Mouse (Mus musculus): ENCODE measurements around the gene Mybbp1a. TPM values are rescaled to one million over a fixed set of nuclear protein-coding genes. Genes with fewer than 3 reads are reported as not detected.

The Mybbp1a gene
- polyA plus RNA-seq, 2 experiments: 110 to 127 TPM

DNA sequence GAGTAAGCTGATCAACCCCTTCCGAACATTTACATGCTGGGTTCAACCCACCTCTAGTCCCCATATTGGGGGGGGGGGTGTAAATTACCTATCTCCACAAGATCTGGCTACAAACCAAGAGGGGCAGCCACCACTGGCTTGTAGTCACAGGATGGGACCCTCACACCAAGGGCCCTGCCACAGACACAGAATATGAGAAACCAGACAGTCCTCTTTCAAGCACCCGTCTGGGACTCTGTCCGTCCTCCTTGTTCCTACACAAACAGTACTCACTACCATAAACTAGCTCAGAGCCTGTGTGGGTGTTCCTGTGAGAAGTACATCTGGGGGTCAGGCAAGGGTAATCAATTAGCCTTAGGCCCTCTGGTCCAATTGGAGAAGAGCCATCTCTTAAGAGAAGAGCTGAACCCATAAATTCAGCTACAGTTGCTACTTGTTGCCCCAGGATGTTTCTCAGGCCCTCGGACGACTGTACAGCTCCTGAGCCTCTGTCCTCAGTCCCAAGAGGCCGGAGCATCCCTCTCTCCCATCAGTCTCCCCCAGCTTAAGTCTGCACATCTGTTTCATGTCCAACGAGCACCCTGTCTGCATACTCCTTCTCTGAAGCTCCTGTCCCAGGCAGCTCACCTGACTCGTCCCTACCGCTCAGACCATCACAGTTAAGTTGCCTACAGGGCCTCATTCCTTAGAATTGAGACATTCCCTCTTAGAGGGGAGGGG, 32.5 kb upstream of the Mybbp1a start:
- Histone ChIP-seq H3K4me2 (replicated peaks; ENCODE audit: low read depth, low read length, severe bottlenecking) (peak overlapping the region; percentile 25), H3K4me3 (replicated peaks; ENCODE audit: low read length) (0 out of 2 replicates have a peak overlapping the region, but pooled peaks have one; percentile 0), H3K36me3 (ENCODE audit: control insufficient read depth, insufficient read depth, low read length) (no peaks in the 10 kb centered on the region), H3K27ac (replicated peaks; ENCODE audit: low read depth, low read length) (no peak overlapping the region), H3K9me3 (ENCODE audit: control insufficient read depth, low read length) (no peaks in the 10 kb centered on the region), H3K27me3 (ENCODE audit: control insufficient read depth, insufficient read depth, low read length) (no peaks in the 10 kb centered on the region), H3K9ac (ENCODE audit: low read depth, low read length, severe bottlenecking) (no peak overlapping the region), H3K4me1 (ENCODE audit: control insufficient read depth, insufficient read depth, low read length) (peaks cover 14% of the 10 kb centered on the region)
- TF ChIP-seq POLR2A (IDR thresholded peaks at IDR 0.05; ENCODE audit: borderline replicate concordance, extremely low read depth, insufficient read depth, insufficient read length): no peak
- ATAC-seq (ENCODE audit: low FRiP score, low read depth): no peak
- 26% methylated on average over 9 of the region's 9 CpGs for WGBS
- DNase-seq (ENCODE audit: low spot score): no peak

DNA sequence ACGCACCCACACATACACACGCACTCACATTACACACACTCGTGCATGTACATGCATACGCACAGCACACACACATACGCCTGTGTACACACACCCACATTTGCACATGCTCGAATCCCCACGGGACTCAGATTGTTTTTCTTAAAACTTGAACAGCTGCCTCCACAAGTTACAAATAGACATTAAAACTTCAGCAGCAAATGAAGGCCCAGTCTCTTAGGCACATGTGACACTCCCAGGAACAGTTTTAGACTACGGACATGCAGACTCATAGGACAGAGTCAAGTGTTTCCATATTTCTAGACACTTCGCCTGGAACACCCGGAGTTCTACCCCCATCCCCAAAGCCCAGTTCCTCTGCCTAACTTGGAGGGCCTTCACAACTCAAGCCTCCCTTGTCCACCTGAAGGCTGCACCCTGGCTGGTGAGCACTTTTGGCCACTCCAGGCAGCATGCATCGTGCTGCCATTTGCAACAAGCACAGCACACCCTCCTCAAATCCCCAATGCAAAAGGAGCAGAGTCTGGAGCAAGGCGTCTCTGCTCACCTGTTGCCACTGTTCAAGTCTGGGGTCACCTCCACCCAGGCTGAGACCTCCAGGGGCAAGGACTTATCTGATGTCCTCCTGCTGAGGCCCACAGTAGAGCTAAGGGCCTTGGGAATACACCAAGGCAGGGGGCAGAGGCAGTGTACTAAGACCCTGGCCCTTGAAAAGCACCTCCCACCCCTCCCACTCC, 31.3 kb upstream of the Mybbp1a start:
- peaks cover 14% of the 10 kb centered on the region for H3K4me1 ChIP-seq (ENCODE audit: control insufficient read depth, insufficient read depth, low read length)
- H3K36me3 ChIP-seq (ENCODE audit: control insufficient read depth, insufficient read depth, low read length): no peaks in the 10 kb centered on the region
- H3K27ac ChIP-seq (replicated peaks; ENCODE audit: low read depth, low read length): no peak overlapping the region

DNA sequence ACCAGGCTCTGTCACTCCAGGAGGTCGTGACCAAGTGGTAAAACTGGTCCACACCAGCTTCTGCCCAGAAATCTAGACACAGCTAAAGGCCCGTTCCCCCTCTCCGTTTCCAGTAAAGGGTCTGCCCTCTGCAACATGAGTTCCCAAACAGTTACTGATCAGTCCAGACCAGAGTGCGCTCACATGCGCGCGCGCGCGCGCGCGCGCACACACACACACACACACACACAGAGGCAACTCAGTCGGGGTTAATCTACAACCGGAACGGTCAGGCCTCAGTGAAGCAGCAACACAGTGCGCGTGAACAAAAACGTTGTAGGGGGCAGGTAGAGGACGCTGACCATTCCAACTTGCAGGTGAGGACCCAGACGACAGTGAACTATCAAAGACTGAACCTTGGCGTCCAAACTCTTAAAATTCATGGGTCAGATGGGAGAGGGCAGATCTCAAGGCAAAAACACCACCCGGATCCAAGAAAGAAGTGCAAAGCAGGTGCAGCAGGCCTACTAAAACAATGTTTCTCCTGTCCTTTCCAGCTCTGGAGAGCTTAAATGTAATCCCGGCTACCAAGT, 30.5 kb upstream of the Mybbp1a start:
- Histone ChIP-seq H3K9me3 (ENCODE audit: control insufficient read depth, low read length) (no peaks in the 10 kb centered on the region), H3K4me1 (ENCODE audit: control insufficient read depth, insufficient read depth, low read length) (peaks cover 14% of the 10 kb centered on the region; the same call in 1 of the 2 replicates), H3K27ac (replicated peaks; ENCODE audit: low read depth, low read length) (no peak overlapping the region), H3K4me2 (replicated peaks; ENCODE audit: low read depth, low read length, severe bottlenecking) (peak overlapping the region; percentile 98), H3K4me3 (replicated peaks; ENCODE audit: low read length) (peak overlapping the region; percentile 58), H3K9ac (ENCODE audit: low read depth, low read length, severe bottlenecking) (peak overlapping the region; percentile 63; the same call in 1 of the 2 replicates), H3K36me3 (ENCODE audit: control insufficient read depth, insufficient read depth, low read length) (no peaks in the 10 kb centered on the region), H3K27me3 (ENCODE audit: control insufficient read depth, insufficient read depth, low read length) (no peaks in the 10 kb centered on the region)
- 3% methylated on average over 25 of the region's 25 CpGs for WGBS
- no peak for ATAC-seq (ENCODE audit: low FRiP score, low read depth)
- no peak for TF ChIP-seq POLR2A (IDR thresholded peaks at IDR 0.05; ENCODE audit: borderline replicate concordance, extremely low read depth, insufficient read depth, insufficient read length)
- DNase-seq (ENCODE audit: low spot score): no peak

More for the DNA sequence above, 31.3 kb upstream of the Mybbp1a start:
- Histone ChIP-seq H3K4me3 (replicated peaks; ENCODE audit: low read length) (peak overlapping the region; percentile 58), H3K4me2 (replicated peaks; ENCODE audit: low read depth, low read length, severe bottlenecking) (peak overlapping the region; percentile 98), H3K27me3 (ENCODE audit: control insufficient read depth, insufficient read depth, low read length) (no peaks in the 10 kb centered on the region), H3K9ac (ENCODE audit: low read depth, low read length, severe bottlenecking) (no peak overlapping the region), H3K9me3 (ENCODE audit: control insufficient read depth, low read length) (no peaks in the 10 kb centered on the region)
- no peak for TF ChIP-seq POLR2A (IDR thresholded peaks at IDR 0.05; ENCODE audit: borderline replicate concordance, extremely low read depth, insufficient read depth, insufficient read length)
- WGBS: 58% methylated on average over 12 of the region's 12 CpGs
- ATAC-seq (ENCODE audit: low FRiP score, low read depth) (no peak), DNase-seq (ENCODE audit: low spot score) (no peak)

DNA sequence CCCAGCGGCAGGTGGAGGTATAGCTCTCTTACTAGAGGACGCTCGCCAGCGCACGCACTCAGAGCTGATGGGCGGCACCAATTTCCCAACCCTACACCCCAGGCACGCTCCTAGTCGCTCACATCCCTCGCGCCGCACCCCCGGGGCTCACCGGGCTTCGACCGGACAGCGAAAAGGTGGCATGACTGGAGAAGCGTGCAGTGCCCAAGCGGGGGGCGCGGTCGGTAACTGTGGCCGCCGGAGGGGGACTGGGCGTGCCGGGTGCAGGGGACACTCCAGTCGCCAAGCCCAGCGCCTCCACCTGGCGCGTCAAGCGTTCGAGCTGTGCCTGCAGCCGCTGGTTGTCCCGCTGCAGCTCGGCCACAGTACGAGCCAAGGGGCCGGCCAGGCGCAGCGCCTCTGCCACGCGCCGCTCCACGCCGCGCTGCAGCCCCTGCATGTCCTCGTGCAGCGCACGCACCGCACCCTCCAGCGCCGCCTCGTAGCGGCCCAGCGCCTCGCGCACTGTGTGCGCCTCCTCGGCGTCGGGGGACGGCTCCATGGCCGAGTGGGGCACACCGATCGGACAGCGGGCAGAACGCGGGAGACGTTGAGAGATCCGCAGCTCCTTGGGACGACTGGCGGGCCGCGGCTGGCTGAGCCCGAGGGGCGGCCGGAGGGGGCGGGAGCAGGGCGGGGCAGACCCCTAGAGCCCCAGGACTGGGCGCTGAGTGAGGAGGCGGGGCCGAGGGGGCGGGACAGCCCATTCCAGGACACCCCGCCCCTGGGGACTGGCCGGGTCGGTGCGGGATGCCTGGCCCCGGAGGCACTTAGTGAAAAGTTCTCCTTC, 29.8 kb upstream of the Mybbp1a start, which contains the start of gene Smtnl2:
Gene Smtnl2, minus strand, starts transcription at position 621 of the 829 bp plus-strand sequence.
- no peak within 1 kb of the TSS for H3K27ac ChIP-seq (replicated peaks; ENCODE audit: low read depth, low read length)
- no peaks in the 10 kb centered on the region for H3K9me3 ChIP-seq (ENCODE audit: control insufficient read depth, low read length)
- H3K9ac ChIP-seq (ENCODE audit: low read depth, low read length, severe bottlenecking): peak within 1 kb of the TSS; percentile 63
- ATAC-seq (ENCODE audit: low FRiP score, low read depth): peak; percentile 86
- TF ChIP-seq POLR2A (IDR thresholded peaks at IDR 0.05; ENCODE audit: borderline replicate concordance, extremely low read depth, insufficient read depth, insufficient read length): no peak
- H3K4me2 ChIP-seq (replicated peaks; ENCODE audit: low read depth, low read length, severe bottlenecking): peak within 1 kb of the TSS; percentile 98
- no peaks in the 10 kb centered on the region for H3K36me3 ChIP-seq (ENCODE audit: control insufficient read depth, insufficient read depth, low read length)
- peak; percentile 83 for DNase-seq (ENCODE audit: low spot score)
- WGBS: under 1% methylated on average over 64 of the region's 86 CpGs
- peak within 1 kb of the TSS; percentile 58 for H3K4me3 ChIP-seq (replicated peaks; ENCODE audit: low read length)
- peaks cover 14% of the 10 kb centered on the region; the same call in 1 of the 2 replicates for H3K4me1 ChIP-seq (ENCODE audit: control insufficient read depth, insufficient read depth, low read length)
- no peaks in the 10 kb centered on the region for H3K27me3 ChIP-seq (ENCODE audit: control insufficient read depth, insufficient read depth, low read length)
